Mouse (Mus musculus) testis, adult 2 months (tissue): ENCODE data around the gene Ifnar1.

ENCODE experiments used
- CTCF ChIP-seq: fragments of 200-500 bp; IDR thresholded peaks from 2 replicates; pipeline ENCODE4 v1.5.1; 2012; ENCODE audit warnings: low read depth, mild to moderate bottlenecking, inconsistent platforms, low read length, moderate library complexity; ENCODE audit not compliant: control insufficient read depth, insufficient read depth, insufficient replicate concordance
- POLR2A ChIP-seq: fragments of 200-500 bp; IDR thresholded peaks from 2 replicates; pipeline ENCODE4 v1.6.1; 2012; ENCODE audit warnings: low read depth, mild to moderate bottlenecking, inconsistent platforms, low read length, moderate library complexity; ENCODE audit not compliant: control insufficient read depth

- TF ChIP-seq CTCF, result no peak
- TF ChIP-seq POLR2A, result no peak
Observed at GRCm38 (mm10) chr16:91446778-91447511, 38.1 kb upstream of the Ifnar1 start.
